Mouse (Mus musculus) limb, embryonic 13.5 days (tissue): ENCODE measurements around the gene Tnp2. TPM values are rescaled to one million over a fixed set of nuclear protein-coding genes. Genes with fewer than 3 reads are reported as not detected.
"Not testable (repeated sequence)": the region's sequence is repeated elsewhere in the genome, so short reads cannot be mapped to it uniquely, and the experiment has no call there.

ENCODE experiments used
- ATAC-seq: fragments of 200-750 bp; cut with Nextera tagmentation; 2 replicates; pipeline ENCODE4 v1.8.0; 2017; ENCODE audit warnings: low read depth, moderate number of reproducible peaks, moderate TSS enrichment; ENCODE audit not compliant: low FRiP score
- H3K27ac ChIP-seq: fragments of 300-500 bp; sonication (generic); 2 replicates; pipeline ENCODE4 v1.5.1; 2015; ENCODE audit warnings: inconsistent platforms, mild to moderate bottlenecking, moderate library complexity
- H3K27me3 ChIP-seq: fragments of 300-500 bp; sonication (generic); 2 replicates; pipeline ENCODE4 v1.6.1; 2015; ENCODE audit warnings: mild to moderate bottlenecking, inconsistent platforms
- H3K36me3 ChIP-seq: fragments of 300-500 bp; sonication (generic); 2 replicates; pipeline ENCODE4 v1.6.1; 2015; ENCODE audit warnings: inconsistent platforms, mild to moderate bottlenecking, moderate library complexity
- H3K4me1 ChIP-seq: fragments of 300-500 bp; sonication (generic); 2 replicates; pipeline ENCODE4 v1.6.1; 2015; ENCODE audit warnings: inconsistent platforms
- H3K4me2 ChIP-seq: fragments of 300-500 bp; sonication (generic); replicated peaks from 2 replicates; pipeline ENCODE4 v1.6.1; 2015; ENCODE audit warnings: inconsistent platforms, mild to moderate bottlenecking, moderate library complexity
- H3K4me3 ChIP-seq: fragments of 300-500 bp; sonication (generic); 2 replicates; pipeline ENCODE4 v1.5.1; 2015; ENCODE audit warnings: moderate library complexity, mild to moderate bottlenecking, inconsistent platforms
- H3K9ac ChIP-seq: fragments of 300-500 bp; sonication (generic); 2 replicates; pipeline ENCODE4 v1.6.1; 2015; ENCODE audit warnings: mild to moderate bottlenecking, inconsistent platforms
- H3K9me3 ChIP-seq: fragments of 300-500 bp; sonication (generic); 2 replicates; pipeline ENCODE4 v1.6.1; 2016; ENCODE audit warnings: inconsistent platforms
- WGBS: fragments of 180-500 bp; shearing (Covaris S2); methylation state at CpG from one replicate; pipeline ENCODE4 v1.1.7; 2015; 5-methylcytosine and 5-hydroxymethylcytosine counted together
- polyA plus RNA-seq: library from polyadenylated mRNA; unstranded; fragments of >200 nt; fragmentation: Nextera tagmentation; extraction: Ambion mirVana; gene quantifications from 2 replicates; pipeline ENCODE4 v1.2.1, GENCODE M21; 2015

Gene Tnp2
- polyA plus RNA-seq, 1 experiment from 2014 or later, result not detected

GRCm38 (mm10) chr16:10819966-10820365, 31.5 kb upstream of the Tnp2 start:
- Histone ChIP-seq H3K4me2 (no peak overlapping the region), H3K36me3 (no peaks in the 10 kb centered on the region), H3K27me3 (no peaks in the 10 kb centered on the region), H3K9me3 (0 out of 2 replicates have a peak, but pooled peaks cover 3% of the 10 kb centered on the region), H3K9ac (no peak overlapping the region), H3K4me1 (peaks cover 12% of the 10 kb centered on the region), H3K27ac (no peak overlapping the region), H3K4me3 (no peak overlapping the region)
- no peak for ATAC-seq
- WGBS, result 73% methylated on average over 3 of the region's 3 CpGs

- Histone ChIP-seq H3K36me3 (no peaks in the 10 kb centered on the region), H3K27ac (no peak overlapping the region), H3K4me2 (no peak overlapping the region), H3K9me3 (0 out of 2 replicates have a peak, but pooled peaks cover 3% of the 10 kb centered on the region), H3K4me1 (peaks cover 9% of the 10 kb centered on the region), H3K27me3 (no peaks in the 10 kb centered on the region), H3K9ac (no peak overlapping the region), H3K4me3 (no peak overlapping the region)
- 80% methylated on average over 4 of the region's 4 CpGs for WGBS
- no peak for ATAC-seq
Observed at GRCm38 (mm10) chr16:10818579-10819135, 30.2 kb upstream of the Tnp2 start.

DNA sequence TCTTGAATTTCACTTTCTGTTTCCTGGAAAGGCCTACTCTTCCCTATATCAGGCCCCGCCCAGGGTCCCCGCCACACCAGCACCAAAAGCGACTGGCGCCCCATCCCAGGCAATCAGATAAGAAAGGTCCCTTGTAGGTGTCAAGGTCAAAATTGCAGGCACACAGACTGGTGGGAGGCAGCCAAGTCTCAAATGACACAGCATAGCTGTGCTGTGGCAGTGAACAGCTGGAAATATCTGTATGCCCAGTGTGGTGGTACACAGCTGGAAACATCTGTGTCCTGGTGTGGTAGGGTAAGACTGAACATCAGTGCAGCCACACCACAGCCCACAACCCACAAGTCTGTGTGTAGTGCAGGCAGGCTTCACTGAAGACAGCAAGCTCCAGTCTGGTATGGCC, 26.4 kb upstream of the Tnp2 start:
- ATAC-seq, result no peak
- Histone ChIP-seq H3K9ac (no peak overlapping the region), H3K4me1 (no peaks in the 10 kb centered on the region)

GRCm38 (mm10) chr16:10813726-10814125, 25.3 kb upstream of the Tnp2 start:
- Histone ChIP-seq H3K4me1 (no peaks in the 10 kb centered on the region), H3K4me3 (no peak overlapping the region), H3K9me3 (no peaks in the 10 kb centered on the region), H3K4me2 (no peak overlapping the region), H3K27ac (no peak overlapping the region), H3K9ac (no peak overlapping the region), H3K27me3 (no peaks in the 10 kb centered on the region), H3K36me3 (no peaks in the 10 kb centered on the region)
- WGBS, result 82% methylated on average over 4 of the region's 4 CpGs
- ATAC-seq, result no peak

More for the DNA sequence above, 26.4 kb upstream of the Tnp2 start:
- Histone ChIP-seq H3K27me3 (no peaks in the 10 kb centered on the region), H3K36me3 (no peaks in the 10 kb centered on the region), H3K27ac (no peak overlapping the region), H3K9me3 (no peaks in the 10 kb centered on the region), H3K4me2 (no peak overlapping the region), H3K4me3 (no peak overlapping the region)
- 76% methylated on average over 4 of the region's 4 CpGs for WGBS

DNA sequence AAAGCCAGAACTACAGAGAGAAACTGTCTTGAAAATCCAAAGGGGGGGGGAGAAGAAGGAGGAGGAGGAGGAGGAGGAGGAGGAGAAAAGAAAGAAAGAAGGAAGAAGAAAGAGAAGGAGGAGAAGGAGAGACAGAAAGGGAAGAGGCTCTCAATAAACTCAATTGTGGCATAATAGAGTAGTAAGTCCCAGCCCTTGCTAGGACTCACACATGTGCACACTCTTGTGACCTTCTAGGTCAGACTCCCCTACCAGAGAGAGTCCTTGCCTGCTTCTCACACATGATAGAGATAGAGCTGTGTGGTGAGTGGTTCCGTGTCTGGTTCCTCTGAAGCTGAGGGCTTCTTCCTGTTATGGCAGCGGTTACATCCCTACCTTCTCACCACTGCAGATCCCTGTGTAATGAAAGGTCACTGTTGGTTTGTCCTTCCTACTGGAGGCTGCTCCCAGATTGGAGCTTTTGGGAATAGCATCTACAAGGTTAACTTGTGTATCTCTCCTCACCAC, 24.5 kb upstream of the Tnp2 start, which contains the start of gene Gm11172:
Gm11172 (plus strand) TSS at position 51 of the 507 bp plus-strand sequence.
- Histone ChIP-seq H3K27ac (no peak within 1 kb of the TSS), H3K27me3 (no peaks in the 10 kb centered on the region), H3K4me3 (no peak within 1 kb of the TSS), H3K4me2 (no peak within 1 kb of the TSS), H3K9me3 (no peaks in the 10 kb centered on the region), H3K36me3 (no peaks in the 10 kb centered on the region), H3K4me1 (no peaks in the 10 kb centered on the region), H3K9ac (no peak within 1 kb of the TSS)
- no peak for ATAC-seq
- 85% methylated on average over 2 of the region's 2 CpGs for WGBS

- no peak overlapping the region for H3K4me3 ChIP-seq
- H3K4me2 ChIP-seq, result no peak overlapping the region
- H3K4me1 ChIP-seq, result peaks cover 11% of the 10 kb centered on the region
- no peak overlapping the region for H3K27ac ChIP-seq
- no peaks in the 10 kb centered on the region for H3K9me3 ChIP-seq
- no peaks in the 10 kb centered on the region for H3K27me3 ChIP-seq
- WGBS, result 100% methylated on average over 1 of the region's 1 CpGs
- no peak overlapping the region for H3K9ac ChIP-seq
- ATAC-seq, result no peak
- no peaks in the 10 kb centered on the region for H3K36me3 ChIP-seq
Observed at GRCm38 (mm10) chr16:10810376-10810775, 21.9 kb upstream of the Tnp2 start.

- WGBS, result 70% methylated on average over 10 of the region's 10 CpGs
- H3K36me3 ChIP-seq, result no peaks in the 10 kb centered on the region
- peaks cover 11% of the 10 kb centered on the region for H3K4me1 ChIP-seq
- H3K4me2 ChIP-seq, result no peak within 1 kb of the TSS
- no peaks in the 10 kb centered on the region for H3K27me3 ChIP-seq
- no peak within 1 kb of the TSS for H3K4me3 ChIP-seq
- H3K9ac ChIP-seq, result peak within 1 kb of the TSS; percentile 35; the same call in 1 of the 2 replicates
- ATAC-seq, result no peak
- H3K27ac ChIP-seq, result no peak within 1 kb of the TSS
- H3K9me3 ChIP-seq, result no peaks in the 10 kb centered on the region
Observed at GRCm38 (mm10) chr16:10805789-10806527, 17.5 kb upstream of the Tnp2 start, which contains the start of gene Prm1. Prm1 (minus strand) TSS chr16:10805839.

GRCm38 (mm10) chr16:10802420-10802819, 14.0 kb upstream of the Tnp2 start:
- not testable (repeated sequence) for ATAC-seq, H3K36me3 ChIP-seq, H3K4me2 ChIP-seq, H3K27me3 ChIP-seq, H3K4me3 ChIP-seq, H3K9me3 ChIP-seq, H3K9ac ChIP-seq, H3K27ac ChIP-seq
- 86% methylated on average over 3 of the region's 3 CpGs for WGBS
- peaks cover 11% of the 10 kb centered on the region for H3K4me1 ChIP-seq

DNA sequence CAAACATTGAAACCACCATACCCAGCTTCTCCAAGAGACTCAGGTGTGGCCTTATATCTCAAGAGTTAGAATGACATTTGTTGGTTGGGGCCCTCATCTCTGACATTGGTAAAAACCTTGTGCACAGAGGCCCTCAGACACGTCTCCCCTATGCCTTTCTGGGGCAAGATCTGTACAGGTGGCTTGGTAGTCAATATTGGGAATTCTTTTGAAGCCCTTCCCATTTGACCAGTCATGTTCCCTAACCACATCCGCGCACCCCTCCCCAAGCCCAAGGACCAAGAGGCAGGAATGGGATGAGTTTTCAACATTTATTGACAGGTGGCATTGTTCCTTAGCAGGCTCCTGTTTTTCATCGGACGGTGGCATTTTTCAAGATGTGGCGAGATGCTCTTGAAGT, 7.6 kb upstream of the Tnp2 start, which contains the start of gene Prm2:
Prm2 (minus strand) TSS at position 101 of the 400 bp plus-strand sequence.
- no peak within 1 kb of the TSS for H3K4me3 ChIP-seq
- H3K4me2 ChIP-seq, result no peak within 1 kb of the TSS
- no peak for ATAC-seq
- no peak within 1 kb of the TSS for H3K27ac ChIP-seq
- H3K36me3 ChIP-seq, result no peaks in the 10 kb centered on the region
- no peak within 1 kb of the TSS for H3K9ac ChIP-seq
- 74% methylated on average over 6 of the region's 6 CpGs for WGBS
- H3K9me3 ChIP-seq, result no peaks in the 10 kb centered on the region
- peaks cover 33% of the 10 kb centered on the region for H3K27me3 ChIP-seq
- no peaks in the 10 kb centered on the region for H3K4me1 ChIP-seq

DNA sequence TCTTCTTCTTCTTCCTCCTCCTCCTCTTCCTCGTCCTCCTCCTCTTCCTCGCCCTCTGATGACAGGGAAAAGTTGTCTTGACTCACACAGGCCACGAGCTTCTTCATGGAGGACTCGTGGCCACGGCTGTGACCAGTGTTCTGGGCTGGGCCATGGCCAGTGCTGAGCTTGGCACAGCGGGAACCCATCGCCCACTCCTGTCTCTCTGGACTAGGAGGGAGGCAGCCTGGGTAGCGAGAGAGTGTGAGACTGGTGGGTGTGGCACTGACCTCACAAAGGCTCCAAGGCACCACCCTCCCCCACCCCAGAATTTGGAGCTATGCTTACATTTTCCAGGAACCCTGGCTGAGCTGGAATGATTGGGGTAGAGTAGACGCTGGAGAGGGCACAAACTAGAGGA, 2.2 kb upstream of the Tnp2 start, which contains the start of gene Prm3:
Prm3 (minus strand) TSS at position 213 of the 400 bp plus-strand sequence.
- Histone ChIP-seq H3K4me3 (no peak within 1 kb of the TSS), H3K9me3 (no peaks in the 10 kb centered on the region), H3K27me3 (peaks cover 14% of the 10 kb centered on the region), H3K4me2 (no peak within 1 kb of the TSS), H3K27ac (no peak within 1 kb of the TSS), H3K36me3 (no peaks in the 10 kb centered on the region), H3K9ac (no peak within 1 kb of the TSS), H3K4me1 (peaks cover 17% of the 10 kb centered on the region)
- 68% methylated on average over 9 of the region's 9 CpGs for WGBS
- ATAC-seq, result no peak

DNA sequence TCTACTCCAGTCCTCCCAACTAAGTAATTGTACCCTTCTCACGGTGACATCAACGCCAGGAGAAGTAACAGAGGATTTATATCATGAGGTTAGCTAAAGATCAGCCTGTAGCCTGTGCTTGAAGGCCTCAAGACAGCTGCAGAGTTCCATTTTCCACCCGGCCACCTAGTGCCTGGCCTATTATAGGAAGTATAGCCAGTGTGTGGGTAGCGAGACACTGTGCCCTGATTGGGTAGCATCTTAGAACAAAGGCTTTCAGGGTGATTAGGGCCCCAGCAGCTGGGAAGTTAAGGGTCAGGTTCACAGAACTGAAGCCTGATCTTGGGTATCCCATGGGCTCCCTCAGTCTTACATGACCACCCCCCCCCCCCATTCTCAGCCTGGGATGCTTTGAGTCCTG, 406 bp upstream of the Tnp2 start:
- H3K4me1 ChIP-seq, result peaks cover 20% of the 10 kb centered on the region
- H3K27ac ChIP-seq, result no peak overlapping the region
- H3K27me3 ChIP-seq, result no peaks in the 10 kb centered on the region
- H3K4me2 ChIP-seq, result no peak overlapping the region
- no peaks in the 10 kb centered on the region for H3K36me3 ChIP-seq
- H3K9me3 ChIP-seq, result no peaks in the 10 kb centered on the region
- 51% methylated on average over 4 of the region's 4 CpGs for WGBS
- no peak overlapping the region for H3K4me3 ChIP-seq
- no peak overlapping the region for H3K9ac ChIP-seq
- ATAC-seq, result no peak

GRCm38 (mm10) chr16:10787548-10788058, 857 bp downstream of the Tnp2 start:
- Histone ChIP-seq H3K4me2 (no peak overlapping the region), H3K27ac (peak overlapping the region; percentile 99; the same call in 1 of the 2 replicates), H3K9me3 (no peaks in the 10 kb centered on the region), H3K9ac (no peak overlapping the region), H3K4me1 (peaks cover 32% of the 10 kb centered on the region), H3K36me3 (0 out of 2 replicates have a peak, but pooled peaks cover 3% of the 10 kb centered on the region), H3K4me3 (no peak overlapping the region), H3K27me3 (no peaks in the 10 kb centered on the region)
- whole genome bisulfite sequencing, result 83% methylated on average over 7 of the region's 7 CpGs
- ATAC-seq, result no peak
